Mouse (Mus musculus): Measurements from ENCODE around the gene Rnf24. TPM values are rescaled to one million over a fixed set of nuclear protein-coding genes. Genes with fewer than 3 reads are reported as not detected.
"Not testable (repeated sequence)": the region's sequence is repeated elsewhere in the genome, so short reads cannot be mapped to it uniquely, and the experiment has no call there.

Gene Rnf24
- total and polyA plus RNA-seq, 3 experiments = 3.9 to 14.7 (median 3.9) TPM

GRCm38 (mm10) chr2:131304497-131304896 is 48.2 kb downstream of the Rnf24 start (continued):
- TF ChIP-seq JUND (conservative IDR thresholded peaks at IDR 0.05; ENCODE audit: low read depth, low read length) = no peak

- Histone ChIP-seq H3K4me1 (ENCODE audit: control insufficient read depth in 1 of 2, insufficient read depth in 2 of 2) (no peaks in the 10 kb centered on the region), H3K9me3 (replicated peaks; ENCODE audit: low read length) (no peaks in the 10 kb centered on the region), H3K4me2 (ENCODE audit: insufficient read depth, low read depth, poor library complexity, severe bottlenecking) (no peak overlapping the region), H3K9ac (ENCODE audit: insufficient read depth, low read depth) (no peak overlapping the region), H3K79me2 (replicated peaks; ENCODE audit: control insufficient read depth, extremely low read depth, insufficient read depth, poor library complexity, severe bottlenecking) (no peaks in the 10 kb centered on the region), H3K4me3 (replicated peaks in 1 of 3; ENCODE audit: low read depth in 2 of 3, low read length in 2 of 3, poor library complexity in 1 of 3) (no peak overlapping the region), H3K36me3 (replicated peaks in 1 of 2; ENCODE audit: control insufficient read depth in 1 of 2, insufficient read depth in 1 of 2, low read length in 1 of 2) (peaks cover 56 to 80% of the 10 kb centered on the region in 2 experiments), H3K27ac (ENCODE audit: insufficient read depth, low read depth) (no peak overlapping the region), H3K27me3 (replicated peaks) (no peaks in the 10 kb centered on the region)
- TF ChIP-seq TBP (conservative IDR thresholded peaks at IDR 0.05; ENCODE audit: low read depth, low read length) = no peak
- no peak for TF ChIP-seq POLR2A (IDR thresholded peaks at IDR 0.05; ENCODE audit: low read depth, low read length)
- no peak for TF ChIP-seq E2F4 (IDR thresholded peaks at IDR 0.05; ENCODE audit: insufficient replicate concordance, low read depth, low read length)
- TF ChIP-seq SMC3 (IDR thresholded peaks at IDR 0.05; ENCODE audit: low read depth, low read length) = no peak
- no peak for TF ChIP-seq KAT2A (IDR thresholded peaks at IDR 0.05; ENCODE audit: insufficient replicate concordance, low read length)
- in situ Hi-C loops (cut with MboI; ENCODE audit: low pct_ligation_motif_present, low pct_unique_long_range_greater_than_20kb, low sequenced_read_pairs) = no loop called here
- dilution Hi-C loops (cut with MboI; ENCODE audit: extremely low pct_ligation_motif_present, extremely low pct_unique_long_range_greater_than_20kb, low sequenced_read_pairs) = no loop called here
- no peak for DNase-seq (ENCODE audit: extremely low read depth)
These were observed 51.1 kb downstream of the Rnf24 start for GRCm38 (mm10) chr2:131301635-131302034.

GRCm38 (mm10) chr2:131300485-131300884 is 52.2 kb downstream of the Rnf24 start:
- Histone ChIP-seq H3K36me3 (replicated peaks in 1 of 2; ENCODE audit: control insufficient read depth in 1 of 2, insufficient read depth in 1 of 2, low read length in 1 of 2) (peaks cover 61 to 86% of the 10 kb centered on the region in 2 experiments), H3K4me1 (ENCODE audit: control insufficient read depth in 1 of 2, insufficient read depth in 2 of 2) (no peaks in the 10 kb centered on the region), H3K27me3 (replicated peaks) (no peaks in the 10 kb centered on the region), H3K79me2 (replicated peaks; ENCODE audit: control insufficient read depth, extremely low read depth, insufficient read depth, poor library complexity, severe bottlenecking) (no peaks in the 10 kb centered on the region), H3K4me3 (replicated peaks in 1 of 3; ENCODE audit: low read depth in 2 of 3, low read length in 2 of 3, poor library complexity in 1 of 3) (no peak overlapping the region), H3K27ac (ENCODE audit: insufficient read depth, low read depth) (no peak overlapping the region), H3K9me3 (replicated peaks; ENCODE audit: low read length) (no peaks in the 10 kb centered on the region), H3K4me2 (ENCODE audit: insufficient read depth, low read depth, poor library complexity, severe bottlenecking) (no peak overlapping the region), H3K9ac (ENCODE audit: insufficient read depth, low read depth) (no peak overlapping the region)
- TF ChIP-seq CHD2 (IDR thresholded peaks at IDR 0.05; ENCODE audit: low read length) (no peak), USF1 (IDR thresholded peaks at IDR 0.05; ENCODE audit: low read depth, low read length) (no peak), MEF2A (IDR thresholded peaks at IDR 0.05; ENCODE audit: borderline replicate concordance, low read depth, low read length) (no peak), JUN (IDR thresholded peaks at IDR 0.05; ENCODE audit: insufficient read depth, low read depth, low read length) (no peak), ZKSCAN1 (IDR thresholded peaks at IDR 0.05; ENCODE audit: borderline replicate concordance, low read depth, low read length) (no peak), UBTF (IDR thresholded peaks at IDR 0.05; ENCODE audit: low read depth, low read length) (no peak)
- no peak for DNase-seq (ENCODE audit: extremely low read depth)
- dilution Hi-C loops (cut with MboI; ENCODE audit: extremely low pct_ligation_motif_present, extremely low pct_unique_long_range_greater_than_20kb, low sequenced_read_pairs) (no loop called here), in situ Hi-C loops (cut with MboI; ENCODE audit: low pct_ligation_motif_present, low pct_unique_long_range_greater_than_20kb, low sequenced_read_pairs) (no loop called here)

GRCm38 (mm10) chr2:131298674-131299073 is 54.0 kb downstream of the Rnf24 start:
- H3K79me2 ChIP-seq (replicated peaks; ENCODE audit: control insufficient read depth, extremely low read depth, insufficient read depth, poor library complexity, severe bottlenecking); H3K9me3 ChIP-seq (replicated peaks; ENCODE audit: low read length); H3K4me3 ChIP-seq (replicated peaks in 1 of 3; ENCODE audit: low read depth in 2 of 3, low read length in 2 of 3, poor library complexity in 1 of 3); H3K27ac ChIP-seq (ENCODE audit: insufficient read depth, low read depth); dilution Hi-C loops (cut with MboI; ENCODE audit: extremely low pct_ligation_motif_present, extremely low pct_unique_long_range_greater_than_20kb, low sequenced_read_pairs); DNase-seq (ENCODE audit: extremely low read depth); H3K4me2 ChIP-seq (ENCODE audit: insufficient read depth, low read depth, poor library complexity, severe bottlenecking); H3K27me3 ChIP-seq (replicated peaks); H3K9ac ChIP-seq (ENCODE audit: insufficient read depth, low read depth); H3K4me1 ChIP-seq (ENCODE audit: control insufficient read depth in 1 of 2, insufficient read depth in 2 of 2): not testable (repeated sequence)
- H3K36me3 ChIP-seq (replicated peaks in 1 of 2; ENCODE audit: control insufficient read depth in 1 of 2, insufficient read depth in 1 of 2, low read length in 1 of 2) = peaks cover 56 to 89% of the 10 kb centered on the region in 2 experiments
- in situ Hi-C loops (cut with MboI; ENCODE audit: low pct_ligation_motif_present, low pct_unique_long_range_greater_than_20kb, low sequenced_read_pairs) = loop anchor here (10.0 kb wide), 1 partner anchor 116 kb away; no protein-coding TSS in a partner anchor
